Mouse (Mus musculus) lung, adult 2 months (tissue): ENCODE data around the gene Kif18b.

Experiments used
- CTCF ChIP-seq: fragments of 200-500 bp; IDR thresholded peaks from 2 replicates; pipeline ENCODE4 v1.5.1; 2011; ENCODE audit warnings: mild to moderate bottlenecking, low read length, control low read depth; ENCODE audit not compliant: insufficient read depth
- POLR2A ChIP-seq: fragments of 200-500 bp; IDR thresholded peaks from 2 replicates; pipeline ENCODE4 v1.6.1; 2011; ENCODE audit warnings: low read depth, mild to moderate bottlenecking, control low read depth, low read length, borderline replicate concordance; ENCODE audit errors: extremely low read depth

- TF ChIP-seq POLR2A (no peak), CTCF (no peak)
Measured at GRCm38 (mm10) chr11:102855941-102856340, 69.0 kb downstream of the Kif18b start.
